Mouse (Mus musculus): Measurements from ENCODE around the gene 6030458C11Rik.

GRCm38 (mm10) chr15:12788536-12788935 lies 35.9 kb downstream of the 6030458C11Rik start:
- TF ChIP-seq EP300 (IDR thresholded peaks at IDR 0.05; ENCODE audit: low read depth) = no peak
- TF ChIP-seq CTCF (IDR thresholded peaks at IDR 0.05; ENCODE audit: low read depth) = no peak
